ENCODE assay signal across 8 mouse cellular contexts in genomic region chr7:127519284-127519683, GRCm38 (mm10). TPM values are rescaled to one million over a fixed set of nuclear protein-coding genes. Genes with fewer than 3 reads are reported as not detected.
DNase-seq lines count a peak whose midpoint lies in the region; ATAC-seq and TF ChIP-seq lines count a peak whose summit lies in the region.

Gene Gm42715, plus strand, starts transcription at chr7:127519584.

- H3K27ac ChIP-seq in forebrain, embryonic 16.5 days (ENCODE audit: low read length): no peak within 1 kb of the TSS
- no peak within 1 kb of the TSS for H3K27ac ChIP-seq in midbrain, embryonic 15.5 days

- no peak within 1 kb of the TSS for H3K4me2 ChIP-seq in forebrain, embryonic 16.5 days (ENCODE audit: low read length)
- H3K4me2 ChIP-seq in midbrain, embryonic 15.5 days: no peak within 1 kb of the TSS

- H3K9ac ChIP-seq in forebrain, embryonic 16.5 days (replicated peaks; ENCODE audit: low read depth, low read length): no peak within 1 kb of the TSS
- no peak within 1 kb of the TSS for H3K9ac ChIP-seq in midbrain, embryonic 15.5 days

- H3K4me3 ChIP-seq in lung, adult 2 months (replicated peaks; ENCODE audit: extremely low read depth, low read depth, low read length): no peak within 1 kb of the TSS
- H3K4me3 ChIP-seq in forebrain, embryonic 16.5 days (replicated peaks; ENCODE audit: low read length): no peak within 1 kb of the TSS
- H3K4me3 ChIP-seq in midbrain, embryonic 15.5 days: no peak within 1 kb of the TSS

- peaks cover 41% of the 10 kb centered on the region for H3K36me3 ChIP-seq in forebrain, embryonic 16.5 days (ENCODE audit: control insufficient read depth, insufficient read depth)
- peaks cover 62% of the 10 kb centered on the region for H3K36me3 ChIP-seq in midbrain, embryonic 15.5 days (replicated peaks)

- no peaks in the 10 kb centered on the region for H3K27me3 ChIP-seq in forebrain, embryonic 16.5 days (replicated peaks; ENCODE audit: control insufficient read depth, insufficient read depth, low read length)
- H3K27me3 ChIP-seq in midbrain, embryonic 15.5 days (replicated peaks): no peaks in the 10 kb centered on the region

- H3K4me1 ChIP-seq in lung, adult 2 months (ENCODE audit: control insufficient read depth, insufficient read depth, low read length): no peaks in the 10 kb centered on the region; the same call in 1 of the 2 replicates
- no peaks in the 10 kb centered on the region for H3K4me1 ChIP-seq in forebrain, embryonic 16.5 days (replicated peaks; ENCODE audit: control insufficient read depth, insufficient read depth, low read length)
- no peaks in the 10 kb centered on the region; the same call in 1 of the 2 replicates for H3K4me1 ChIP-seq in midbrain, embryonic 15.5 days

- TF ChIP-seq POLR2A in lung, adult 2 months (IDR thresholded peaks at IDR 0.05; ENCODE audit: borderline replicate concordance, extremely low read depth, low read depth, low read length): no peak
- TF ChIP-seq POLR2A in brain, embryonic 14.5 days (IDR thresholded peaks at IDR 0.05; ENCODE audit: borderline replicate concordance, extremely low read depth, insufficient read depth, insufficient read length, poor library complexity, severe bottlenecking): no peak

- TF ChIP-seq CTCF in lung, adult 2 months (IDR thresholded peaks at IDR 0.05; ENCODE audit: insufficient read depth, low read length): no peak
- TF ChIP-seq CTCF in brain, embryonic 14.5 days (IDR thresholded peaks at IDR 0.05; ENCODE audit: borderline replicate concordance, extremely low read depth, insufficient read depth, insufficient read length): no peak

- ATAC-seq in forebrain, embryonic 16.5 days: no peak
- no peak for ATAC-seq in midbrain, embryonic 15.5 days (replicated peaks)

- no peaks in the 10 kb centered on the region for H3K9me3 ChIP-seq in forebrain, embryonic 16.5 days (ENCODE audit: control insufficient read depth, low read length)
- H3K9me3 ChIP-seq in midbrain, embryonic 15.5 days: no peaks in the 10 kb centered on the region

- DNase-seq in lung, adult 2 months: no peak
- no peak for DNase-seq in lung, postnatal 14 days
- DNase-seq in brain, embryonic 14.5 days (ENCODE audit: low read depth): no peak
- DNase-seq in natural killer cell, adult 2 months (ENCODE audit: low spot score in 2 of 2): no peak
- no peak for DNase-seq in cerebellum, postnatal 36 days
- no peak for DNase-seq in right cerebral cortex, postnatal 4 days

- 85% methylated on average over 3 of the region's 3 CpGs for whole genome bisulfite sequencing in lung, adult 2 months
- WGBS in forebrain, embryonic 16.5 days: 98% methylated on average over 3 of the region's 3 CpGs
- 96% methylated on average over 3 of the region's 3 CpGs for WGBS in midbrain, embryonic 15.5 days

RNA-seq across cellular contexts. Expression of gene Gm42715, which starts in this region (rescaled TPM):
- 8.1 and 10.0 TPM in 2 replicates for polyA plus RNA-seq in lung, adult 2 months (2012; rRNA removed)
- polyA plus RNA-seq in brain, embryonic 14.5 days (2012; rRNA removed): 15.5 and 19.2 TPM in 2 replicates
- 16.3 and 18.8 TPM in 2 replicates for polyA plus RNA-seq in forebrain, embryonic 16.5 days (2015; fragmentation: Nextera tagmentation; extraction: Ambion mirVana)
- 17.4 and 17.5 TPM in 2 replicates for polyA plus RNA-seq in midbrain, embryonic 15.5 days (2015; fragmentation: Nextera tagmentation; extraction: Ambion mirVana)
